ENCODE assay signal across 10 mouse cellular contexts in the genomic region with DNA sequence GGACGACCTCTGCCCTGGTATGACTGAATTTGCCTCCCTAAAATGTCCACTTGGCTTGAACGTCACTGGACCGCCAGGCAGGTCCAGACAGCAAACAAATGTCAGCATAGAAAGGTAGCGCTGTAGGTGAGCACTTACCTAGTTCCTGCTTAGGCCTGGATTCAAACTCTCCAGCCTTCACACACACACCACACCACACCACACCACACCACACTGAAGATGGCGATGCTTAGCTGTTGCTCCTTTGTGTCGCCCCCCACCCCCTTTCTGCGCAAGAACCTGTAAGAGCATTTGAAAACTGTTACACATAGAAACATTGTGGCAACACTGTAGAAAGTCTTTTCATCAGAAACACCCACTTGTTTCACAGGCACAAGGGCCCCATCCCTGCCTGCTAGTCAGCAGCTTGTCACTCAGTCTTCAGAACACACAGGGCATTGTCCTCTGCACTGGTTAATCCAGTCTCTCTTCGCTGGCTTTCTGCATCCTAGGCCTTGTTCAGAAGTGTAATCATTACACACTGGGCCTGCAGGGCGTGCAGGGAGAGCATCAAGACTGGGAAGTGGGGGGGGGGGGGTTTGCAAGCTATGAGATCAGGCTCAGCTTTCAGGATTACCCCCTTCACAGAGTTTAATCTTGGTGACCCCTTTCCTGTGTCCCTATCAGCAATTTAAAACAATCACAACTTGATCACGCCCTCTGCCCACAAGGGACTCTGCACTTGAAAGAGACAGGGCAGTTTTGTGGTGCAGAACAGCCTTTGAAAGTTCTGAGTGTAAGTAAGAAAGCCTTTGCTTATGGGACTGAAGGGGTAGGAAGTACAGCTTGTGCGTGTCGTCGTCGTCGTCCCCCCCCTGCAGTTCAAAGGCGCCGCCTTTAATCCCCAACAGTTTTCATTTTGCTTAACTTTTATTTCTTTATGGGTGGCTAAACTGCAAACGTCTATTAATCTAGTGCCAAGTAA.
A peak's percentile ranks its signal among the peaks of the same experiment; 100 is the strongest.
DNase-seq lines count a peak whose midpoint lies in the region; ATAC-seq and TF ChIP-seq lines count a peak whose summit lies in the region.
"Had no signal": no experiment of that assay in that cellular context is flagged by ENCODE, and none has a peak within 500 bp of the region (broad histone marks: within the 10 kb centered on the region; RNA-seq: fewer than 3 reads in every experiment).

No protein-coding gene starts in this region.

- in situ Hi-C loops in ES-E14 (cut with MboI; ENCODE audit: low sequenced_read_pairs in 2 of 2, unreplicated experiment in 2 of 2) = no loop called here

- DNase-seq in ES-E14 (ENCODE audit: low read depth, low spot score) = no peak
- DNase-seq in embryo, embryonic 11 days = peak; percentile 59
- DNase-seq in midbrain, embryonic 11.5 days (ENCODE audit: low spot score, missing footprints) = peak; percentile 92
- no peak for DNase-seq in spleen, postnatal 10 days (ENCODE audit: low spot score in 2 of 2)
- DNase-seq in gastrocnemius, postnatal 10 days = no peak
- DNase-seq in frontal cortex, postnatal 14 days (ENCODE audit: low spot score in 2 of 2) = no peak
- DNase-seq: lung, postnatal 14 days; thymus, postnatal 25 days had no signal

- no peaks in the 10 kb centered on the region for H3K9me3 ChIP-seq in ES-E14 (ENCODE audit: control insufficient read depth, insufficient read depth, low read depth, low read length)
- H3K9me3 ChIP-seq in hindbrain, embryonic 15.5 days = no peaks in the 10 kb centered on the region
- no peaks in the 10 kb centered on the region for H3K9me3 ChIP-seq in midbrain, embryonic 11.5 days (ENCODE audit: control insufficient read depth, low read length)

- H3K9ac ChIP-seq in ES-E14 (ENCODE audit: insufficient read depth, low read depth, low read length, poor library complexity, severe bottlenecking) = peak overlapping the region; percentile 6; the same call in 1 of the 2 replicates
- H3K9ac ChIP-seq in hindbrain, embryonic 15.5 days = no peak overlapping the region
- H3K9ac ChIP-seq in midbrain, embryonic 11.5 days (ENCODE audit: low read length) = peak overlapping the region; percentile 36

- peak; percentile 79; the same call in 1 of the 2 replicates for ATAC-seq in hindbrain, embryonic 15.5 days (ENCODE audit: low FRiP score, low read depth)
- ATAC-seq in midbrain, embryonic 11.5 days (ENCODE audit: low FRiP score) = peak; percentile 94
- ATAC-seq in erythroid progenitor cell, adult 5-6 weeks (replicated peaks; ENCODE audit: low FRiP score, poor library complexity, severe bottlenecking) = no peak

- peaks cover 13% of the 10 kb centered on the region in 2 experiments; a peak in 2 of 4 replicates for H3K4me1 ChIP-seq in ES-E14 (ENCODE audit: control insufficient read depth in 2 of 2, insufficient read depth in 2 of 2, low read length in 2 of 2, poor library complexity in 1 of 2)
- no peaks in the 10 kb centered on the region for H3K4me1 ChIP-seq in hindbrain, embryonic 15.5 days (replicated peaks)
- H3K4me1 ChIP-seq in midbrain, embryonic 11.5 days (ENCODE audit: control insufficient read depth, insufficient read depth, low read length) = peaks cover 17% of the 10 kb centered on the region

- H3K36me3 ChIP-seq in ES-E14 (ENCODE audit: control insufficient read depth, insufficient read depth, low read length, poor library complexity, severe bottlenecking) = no peaks in the 10 kb centered on the region
- H3K36me3 ChIP-seq in hindbrain, embryonic 15.5 days = no peaks in the 10 kb centered on the region
- no peaks in the 10 kb centered on the region for H3K36me3 ChIP-seq in midbrain, embryonic 11.5 days (ENCODE audit: control insufficient read depth, insufficient read depth, low read length)

- no peak overlapping the region for H3K4me2 ChIP-seq in hindbrain, embryonic 15.5 days
- H3K4me2 ChIP-seq in midbrain, embryonic 11.5 days = peak overlapping the region; percentile 3; the same call in 1 of the 2 replicates

- 40% methylated on average over 18 of the region's 18 CpGs for WGBS in hindbrain, embryonic 15.5 days
- 21% methylated on average over 18 of the region's 18 CpGs for WGBS in midbrain, embryonic 11.5 days

- H3K27me3 ChIP-seq in hindbrain, embryonic 15.5 days = no peaks in the 10 kb centered on the region
- H3K27me3 ChIP-seq in midbrain, embryonic 11.5 days (ENCODE audit: control insufficient read depth, insufficient read depth, low read length) = no peaks in the 10 kb centered on the region

- no peak overlapping the region for H3K4me3 ChIP-seq in ES-E14 (ENCODE audit: insufficient read depth in 1 of 2, low read depth in 1 of 2, low read length in 2 of 2, poor library complexity in 1 of 2, severe bottlenecking in 1 of 2)
- H3K4me3 ChIP-seq in hindbrain, embryonic 15.5 days = no peak overlapping the region
- no peak overlapping the region for H3K4me3 ChIP-seq in midbrain, embryonic 11.5 days (ENCODE audit: low read depth, low read length)

- no peak overlapping the region; the same call in 1 of the 2 replicates for H3K27ac ChIP-seq in ES-E14 (ENCODE audit: insufficient read depth, low read depth, low read length, poor library complexity, severe bottlenecking)
- H3K27ac ChIP-seq in hindbrain, embryonic 15.5 days (replicated peaks) = no peak overlapping the region
- peak overlapping the region; percentile 57; the same call in 1 of the 2 replicates for H3K27ac ChIP-seq in midbrain, embryonic 11.5 days (ENCODE audit: low read depth, low read length)

TF ChIP-seq in ES-E14, 5 proteins besides CTCF, POLR2A, EP300 and RAD21:
- TF ChIP-seq ZC3H11A (IDR thresholded peaks at IDR 0.05; ENCODE audit: borderline replicate concordance, low read depth, low read length) (no peak), HCFC1 (IDR thresholded peaks at IDR 0.05; ENCODE audit: borderline replicate concordance, insufficient read depth, low read length) (no peak), CHD2 (IDR thresholded peaks at IDR 0.05; ENCODE audit: low read depth, low read length) (no peak), MAFK (IDR thresholded peaks at IDR 0.05; ENCODE audit: insufficient read depth, low read depth, low read length) (no peak), ZNF384 (IDR thresholded peaks at IDR 0.05; ENCODE audit: low read depth, low read length) (no peak)

Comparison
In these comparisons a context has a peak if more than half of its experiments do, and no peak if none do; other contexts are left out.
1. DNase-seq: peak in embryo, embryonic 11 days (single experiment) and midbrain, embryonic 11.5 days (single experiment); none in ES-E14 (single experiment), spleen, postnatal 10 days (0 of 2), gastrocnemius, postnatal 10 days (single experiment) and frontal cortex, postnatal 14 days (0 of 2).